Mouse (Mus musculus) intestine, embryonic 14.5 days (tissue): Measurements from ENCODE around the gene Ppm1j. TPM values are rescaled to one million over a fixed set of nuclear protein-coding genes. Genes with fewer than 3 reads are reported as not detected.

Experiments used
- ATAC-seq: fragments of 200-750 bp; cut with Nextera tagmentation; replicated peaks from 2 replicates; pipeline ENCODE4 v1.8.0; 2017; ENCODE audit warnings: low read depth, moderate number of reproducible peaks, moderate TSS enrichment, moderate library complexity; ENCODE audit not compliant: low FRiP score, low TSS enrichment
- DNase-seq: peaks from one replicate; pipeline ENCODE4 v3.0.0-alpha.2; 2018; ENCODE audit warnings: low spot score
- H3K27ac ChIP-seq: fragments of 300-500 bp; sonication (generic); 2 replicates; pipeline ENCODE4 v1.5.1; 2014; ENCODE audit warnings: low read depth, mild to moderate bottlenecking, control low read depth
- H3K27me3 ChIP-seq: fragments of 300-500 bp; sonication (generic); replicated peaks from 2 replicates; pipeline ENCODE4 v1.6.1; 2014; ENCODE audit warnings: low read length, control low read depth; ENCODE audit not compliant: control insufficient read depth, insufficient read depth
- H3K36me3 ChIP-seq: fragments of 300-500 bp; sonication (generic); 2 replicates; pipeline ENCODE4 v1.6.1; 2014; ENCODE audit warnings: low read length, control low read depth; ENCODE audit not compliant: control insufficient read depth, insufficient read depth
- H3K4me1 ChIP-seq: fragments of 300-500 bp; sonication (generic); replicated peaks from 2 replicates; pipeline ENCODE4 v1.6.1; 2014; ENCODE audit warnings: low read length, control low read depth, mixed read lengths; ENCODE audit not compliant: control insufficient read depth, insufficient read depth
- H3K4me2 ChIP-seq: fragments of 300-500 bp; sonication (generic); 2 replicates; pipeline ENCODE4 v1.6.1; 2014; ENCODE audit warnings: low read length
- H3K4me3 ChIP-seq: fragments of 300-500 bp; sonication (generic); 2 replicates; pipeline ENCODE4 v1.5.1; 2014; ENCODE audit warnings: low read depth, low read length, control low read depth, mixed read lengths
- H3K9ac ChIP-seq: fragments of 300-500 bp; sonication (generic); 2 replicates; pipeline ENCODE4 v1.6.1; 2014; ENCODE audit warnings: mild to moderate bottlenecking, low read length
- H3K9me3 ChIP-seq: fragments of 300-500 bp; sonication (generic); 2 replicates; pipeline ENCODE4 v1.6.1; 2016; ENCODE audit warnings: low read length, control low read depth; ENCODE audit not compliant: control insufficient read depth
- WGBS: fragments of 180-500 bp; shearing (Covaris S2); extraction: QIAGEN DNeasy Blood & Tissue Kit; methylation state at CpG from one replicate; pipeline ENCODE4 v1.1.7; 2014; 5-methylcytosine and 5-hydroxymethylcytosine counted together
- polyA plus RNA-seq: library from polyadenylated mRNA; unstranded; fragments of >200 nt; fragmentation: Nextera tagmentation; extraction: Ambion mirVana; gene quantifications from 2 replicates; pipeline ENCODE4 v1.2.1, GENCODE M21; 2014

The Ppm1j gene
- polyA plus RNA-seq, 1 experiment from 2014 or later = 3.1 TPM

DNA sequence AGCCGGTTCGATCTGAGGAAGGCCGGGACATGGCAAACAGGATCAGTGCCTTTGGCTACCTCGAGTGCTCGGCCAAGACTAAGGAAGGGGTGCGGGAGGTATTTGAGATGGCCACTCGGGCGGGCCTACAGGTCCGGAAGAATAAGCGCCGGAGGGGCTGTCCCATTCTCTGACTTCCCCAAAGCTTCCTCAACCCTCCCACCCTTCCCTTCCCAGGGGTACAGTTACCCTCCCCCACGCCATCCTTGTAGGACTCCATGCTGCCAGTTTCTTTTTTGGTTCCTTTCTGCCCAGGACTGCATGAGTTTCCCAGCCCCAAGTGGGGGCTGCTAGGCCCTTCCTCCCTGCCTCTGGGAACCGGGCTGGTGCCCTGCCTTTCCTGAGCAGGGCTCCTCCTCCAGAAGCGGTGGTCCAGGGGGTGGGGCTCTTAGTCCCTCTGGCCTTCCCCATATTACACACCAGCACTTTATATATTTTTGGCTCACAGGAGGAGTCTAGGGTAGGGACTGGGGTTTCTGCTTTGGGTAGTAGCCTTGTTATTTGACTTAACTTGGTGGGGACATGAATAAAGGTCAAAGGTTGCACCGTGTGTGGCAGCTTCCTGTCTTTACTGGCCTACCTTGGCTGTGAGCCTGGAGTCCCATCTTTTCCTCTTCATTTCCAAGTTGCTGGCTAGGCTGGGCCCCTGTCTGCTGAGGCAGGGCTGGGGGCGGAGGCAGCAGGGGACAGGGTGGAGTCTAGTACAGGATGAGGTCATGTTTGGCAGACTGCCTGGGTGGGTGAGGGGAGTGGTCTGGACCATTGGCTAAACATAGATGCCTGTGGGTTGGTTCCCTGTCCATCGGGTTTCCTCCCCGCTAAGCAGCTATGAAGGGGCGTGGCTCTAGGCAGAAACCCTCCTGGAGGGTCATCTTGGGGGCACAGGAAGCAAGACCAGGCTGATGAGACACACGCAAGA is 13.3 kb downstream of the Ppm1j start:
- ATAC-seq (peak; percentile 84), DNase-seq (peak; percentile 99)
- H3K4me3 ChIP-seq = no peak overlapping the region
- no peaks in the 10 kb centered on the region for H3K27me3 ChIP-seq
- H3K4me1 ChIP-seq = peaks cover 63% of the 10 kb centered on the region
- no peaks in the 10 kb centered on the region for H3K9me3 ChIP-seq
- H3K36me3 ChIP-seq = peaks cover 61% of the 10 kb centered on the region
- 43% methylated on average over 20 of the region's 20 CpGs for WGBS
- H3K4me2 ChIP-seq = peak overlapping the region; percentile 34
- peak overlapping the region; percentile 90 for H3K27ac ChIP-seq
- H3K9ac ChIP-seq = no peak overlapping the region

DNA sequence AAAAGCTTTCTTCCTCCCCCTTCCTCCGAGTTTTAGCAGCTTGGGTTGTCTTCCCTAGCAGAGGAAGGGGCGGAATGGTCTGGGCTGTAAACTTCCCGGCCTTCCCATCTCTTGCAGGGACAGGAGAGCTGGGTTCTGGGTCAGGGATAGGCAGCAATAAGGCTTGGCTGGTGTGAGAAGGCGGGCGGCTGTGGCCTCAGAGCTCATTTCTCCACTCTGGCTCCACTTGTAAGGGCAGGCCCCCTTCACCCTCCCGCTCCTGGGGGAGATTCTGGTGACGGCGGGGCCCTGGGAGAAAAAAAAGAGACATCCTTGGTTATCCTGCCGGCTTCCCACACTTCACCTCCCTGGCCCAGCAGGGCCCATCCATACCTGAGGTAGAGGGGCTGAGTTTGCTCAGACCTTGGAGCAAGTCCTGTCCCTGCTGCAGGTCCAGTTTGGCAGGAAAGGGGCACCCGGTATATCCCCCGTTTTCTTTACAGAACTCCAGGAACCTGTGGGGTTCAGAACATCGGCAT is 14.2 kb downstream of the Ppm1j start:
- Histone ChIP-seq H3K4me1 (peaks cover 58% of the 10 kb centered on the region), H3K9ac (no peak overlapping the region), H3K4me2 (peak overlapping the region; percentile 15; the same call in 1 of the 2 replicates), H3K36me3 (peaks cover 70% of the 10 kb centered on the region), H3K4me3 (no peak overlapping the region), H3K27ac (peak overlapping the region; percentile 90), H3K27me3 (no peaks in the 10 kb centered on the region), H3K9me3 (no peaks in the 10 kb centered on the region)
- DNase-seq (no peak), ATAC-seq (no peak)
- WGBS = 33% methylated on average over 12 of the region's 12 CpGs

DNA sequence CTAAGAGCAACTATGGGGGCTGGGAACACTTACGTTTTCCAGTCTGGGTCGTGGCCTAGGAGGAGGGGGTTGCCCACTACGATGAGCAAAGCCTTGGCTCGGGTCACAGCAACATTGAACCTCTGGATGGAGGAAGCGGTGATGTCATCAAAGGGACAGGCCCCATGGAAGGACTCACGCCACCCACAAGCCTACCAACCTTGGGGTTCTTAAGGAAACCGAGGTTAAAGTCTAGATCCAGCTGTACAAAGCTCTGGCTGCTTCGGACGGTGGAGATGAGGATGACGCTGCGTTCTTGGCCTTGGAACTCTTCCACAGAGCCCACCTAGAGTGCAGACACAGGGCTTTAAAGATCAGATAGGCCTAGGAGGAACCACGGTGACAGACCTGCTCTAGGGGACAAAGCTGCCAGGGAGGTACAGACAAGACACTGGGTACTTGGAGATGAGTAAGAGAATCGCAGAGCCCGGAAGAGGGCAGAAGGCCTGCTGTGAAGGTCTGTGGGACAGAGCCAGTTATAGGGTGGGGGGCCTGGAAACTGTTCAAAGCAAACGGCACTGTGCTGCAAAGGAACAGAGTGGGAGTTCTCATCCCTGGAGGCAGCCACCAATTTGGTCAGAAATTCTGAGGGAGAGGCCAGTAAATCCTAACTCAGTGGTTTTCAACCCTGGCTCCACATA is 14.9 kb downstream of the Ppm1j start:
- H3K9me3 ChIP-seq = no peaks in the 10 kb centered on the region
- peak overlapping the region; percentile 90 for H3K27ac ChIP-seq
- no peak overlapping the region for H3K4me2 ChIP-seq
- no peak for DNase-seq
- H3K9ac ChIP-seq = no peak overlapping the region
- H3K4me1 ChIP-seq = peaks cover 51% of the 10 kb centered on the region
- 59% methylated on average over 15 of the region's 15 CpGs for WGBS
- peaks cover 78% of the 10 kb centered on the region for H3K36me3 ChIP-seq
- no peak overlapping the region for H3K4me3 ChIP-seq
- no peaks in the 10 kb centered on the region for H3K27me3 ChIP-seq
- no peak for ATAC-seq

DNA sequence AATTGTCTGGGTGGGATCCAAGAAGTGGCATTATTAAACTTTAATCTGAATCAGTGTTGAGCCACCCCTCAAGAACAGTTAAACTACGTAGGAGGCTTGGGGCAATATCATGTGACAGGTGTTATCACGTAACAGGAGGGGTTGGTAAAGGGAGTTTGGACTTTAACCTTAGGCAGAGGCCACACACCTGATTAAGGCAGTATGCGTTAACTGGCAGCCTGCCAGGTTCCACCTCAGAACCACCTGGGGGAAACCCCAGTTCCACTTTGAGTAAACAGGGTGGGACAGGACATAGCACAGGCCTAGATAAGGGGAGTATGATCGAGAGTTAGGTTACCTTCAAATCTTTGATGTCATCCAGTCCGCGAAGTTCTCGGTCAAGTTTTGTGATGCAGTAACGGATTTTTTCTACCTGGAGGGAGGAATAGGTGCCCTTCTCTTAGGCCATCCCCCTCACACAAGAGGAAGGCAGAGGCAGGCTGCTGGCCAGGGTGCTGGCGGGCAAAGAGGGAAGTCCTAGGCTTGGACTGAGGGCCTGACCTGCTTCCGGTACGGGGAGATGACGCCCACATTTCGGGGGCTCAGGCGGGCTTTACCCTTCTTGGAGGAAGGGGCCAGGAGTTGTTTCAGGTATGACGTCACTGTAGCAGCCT is 15.7 kb downstream of the Ppm1j start:
- WGBS = 65% methylated on average over 15 of the region's 15 CpGs
- Histone ChIP-seq H3K27me3 (no peaks in the 10 kb centered on the region), H3K27ac (no peak overlapping the region), H3K36me3 (peaks cover 84% of the 10 kb centered on the region), H3K4me1 (peaks cover 43% of the 10 kb centered on the region), H3K4me3 (no peak overlapping the region), H3K4me2 (no peak overlapping the region), H3K9me3 (no peaks in the 10 kb centered on the region), H3K9ac (no peak overlapping the region)
- DNase-seq (peak; percentile 75), ATAC-seq (peak; percentile 66)

DNA sequence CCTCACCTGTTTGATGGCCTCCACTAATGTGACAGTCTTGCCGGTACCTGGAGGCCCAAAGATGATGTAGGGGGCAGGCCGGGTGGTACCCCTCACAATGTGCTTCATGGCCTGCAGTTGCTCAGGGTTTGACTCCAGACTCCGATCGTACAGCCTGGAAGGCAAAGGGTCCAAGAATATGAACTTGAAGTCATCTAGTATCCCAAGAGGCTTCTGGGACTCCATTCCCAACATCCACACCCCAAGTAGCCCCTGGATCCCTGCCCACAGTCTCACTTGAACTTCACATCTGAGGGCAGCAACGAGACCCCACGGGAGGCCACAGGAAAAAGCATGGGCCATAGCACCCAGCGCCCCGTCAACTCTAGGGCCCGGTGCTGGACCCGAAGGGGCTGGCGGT is 19.8 kb downstream of the Ppm1j start:
- Histone ChIP-seq H3K4me1 (peaks cover 5% of the 10 kb centered on the region), H3K4me3 (no peak overlapping the region), H3K27ac (no peak overlapping the region), H3K27me3 (no peaks in the 10 kb centered on the region), H3K9ac (no peak overlapping the region), H3K36me3 (peaks cover 88% of the 10 kb centered on the region), H3K4me2 (no peak overlapping the region), H3K9me3 (no peaks in the 10 kb centered on the region)
- DNase-seq (no peak), ATAC-seq (no peak)
- whole genome bisulfite sequencing = 94% methylated on average over 11 of the region's 11 CpGs

DNA sequence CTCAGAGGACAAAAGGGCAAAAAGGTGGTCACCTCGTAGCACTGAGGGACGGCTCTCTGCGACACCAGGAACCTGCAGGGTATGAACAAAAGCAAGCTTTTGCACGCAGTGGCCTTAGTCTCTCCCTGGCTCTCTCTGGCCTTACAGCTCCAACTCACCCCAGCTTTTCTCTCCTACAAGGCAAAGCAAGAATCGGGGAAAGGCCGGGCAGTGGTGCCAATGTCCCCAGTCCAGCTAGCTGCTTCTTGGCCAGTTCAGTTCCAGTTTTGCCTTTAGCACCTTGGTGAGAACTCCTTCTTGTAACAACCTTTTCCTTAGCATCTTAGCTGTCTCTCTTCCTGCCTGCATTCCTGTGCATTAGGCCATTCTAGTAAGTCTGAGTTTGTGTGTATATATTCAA is 20.6 kb downstream of the Ppm1j start:
- WGBS = 93% methylated on average over 6 of the region's 6 CpGs
- H3K4me3 ChIP-seq = no peak overlapping the region
- ATAC-seq = no peak
- H3K27ac ChIP-seq = no peak overlapping the region
- H3K9me3 ChIP-seq = no peaks in the 10 kb centered on the region
- H3K9ac ChIP-seq = no peak overlapping the region
- H3K27me3 ChIP-seq = no peaks in the 10 kb centered on the region
- no peaks in the 10 kb centered on the region for H3K4me1 ChIP-seq
- no peak for DNase-seq
- no peak overlapping the region for H3K4me2 ChIP-seq
- peaks cover 84% of the 10 kb centered on the region for H3K36me3 ChIP-seq

DNA sequence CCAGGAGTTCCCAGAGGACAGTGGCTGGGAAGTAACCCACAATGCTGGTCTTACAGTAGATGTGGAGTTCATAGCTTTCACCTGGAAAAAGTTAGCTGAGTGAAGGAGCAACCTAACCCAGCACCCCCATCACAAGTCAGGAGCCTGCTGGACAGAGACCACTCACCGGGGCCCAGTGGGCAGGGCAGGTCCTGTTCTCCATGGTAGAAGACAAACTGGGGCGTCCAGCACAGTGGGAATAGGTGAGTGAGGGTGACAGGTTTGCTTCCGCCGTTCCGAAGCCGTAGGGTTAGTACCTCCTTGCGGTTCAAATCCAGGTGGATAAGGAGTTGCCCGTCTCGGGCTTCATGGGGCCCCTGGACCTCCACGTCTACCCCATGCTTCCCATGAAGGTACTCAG is 23.5 kb downstream of the Ppm1j start:
- H3K36me3 ChIP-seq = peaks cover 73% of the 10 kb centered on the region
- ATAC-seq = no peak
- no peaks in the 10 kb centered on the region for H3K9me3 ChIP-seq
- H3K4me1 ChIP-seq = no peaks in the 10 kb centered on the region
- WGBS = 93% methylated on average over 10 of the region's 10 CpGs
- H3K4me2 ChIP-seq = no peak overlapping the region
- no peak for DNase-seq
- H3K27ac ChIP-seq = no peak overlapping the region
- no peak overlapping the region for H3K4me3 ChIP-seq
- H3K27me3 ChIP-seq = no peaks in the 10 kb centered on the region
- no peak overlapping the region for H3K9ac ChIP-seq

DNA sequence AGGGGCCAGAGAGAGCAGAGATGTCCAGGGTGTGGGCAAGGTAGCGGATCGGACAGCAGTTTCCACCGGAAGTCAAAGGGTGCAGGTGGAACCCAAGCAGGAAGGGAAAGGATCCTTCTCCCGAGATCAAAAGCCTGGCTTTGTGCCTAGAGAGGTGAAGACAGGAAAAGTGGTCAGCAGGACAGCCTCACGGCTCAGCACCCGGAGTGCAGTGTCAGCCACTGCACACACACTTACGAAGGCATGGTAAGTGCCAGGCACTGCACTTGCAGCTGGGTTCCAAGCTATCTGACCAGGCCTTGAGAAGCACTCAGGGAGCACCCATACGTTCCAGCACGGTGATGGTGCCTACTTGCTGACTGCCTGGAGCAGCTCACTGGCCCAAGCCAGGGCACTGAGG is 24.7 kb downstream of the Ppm1j start:
- DNase-seq = no peak
- no peaks in the 10 kb centered on the region for H3K9me3 ChIP-seq

More for the DNA sequence above, 24.7 kb downstream of the Ppm1j start:
- Histone ChIP-seq H3K36me3 (peaks cover 61% of the 10 kb centered on the region), H3K4me1 (no peaks in the 10 kb centered on the region), H3K4me2 (no peak overlapping the region), H3K27ac (no peak overlapping the region), H3K4me3 (no peak overlapping the region), H3K9ac (no peak overlapping the region), H3K27me3 (no peaks in the 10 kb centered on the region)
- no peak for ATAC-seq
- WGBS = 74% methylated on average over 9 of the region's 9 CpGs
